Comparison of ENCODE assay signal across 29 mouse cellular contexts in genomic region chr14:85768301-85768700, GRCm38 (mm10).
DNase-seq lines count a peak whose midpoint lies in the region; ATAC-seq and TF ChIP-seq lines count a peak whose summit lies in the region.
"Had no signal": no experiment of that assay in that cellular context is flagged by ENCODE, and none has a peak within 500 bp of the region (broad histone marks: within the 10 kb centered on the region; RNA-seq: fewer than 3 reads in every experiment).

No protein-coding gene starts in this region.

- no peaks in the 10 kb centered on the region for H3K36me3 ChIP-seq in midbrain, embryonic 14.5 days (ENCODE audit: control insufficient read depth, insufficient read depth, low read length)
- no peaks in the 10 kb centered on the region for H3K36me3 ChIP-seq in midbrain, embryonic 10.5 days
- no peaks in the 10 kb centered on the region for H3K36me3 ChIP-seq in neural tube, embryonic 11.5 days (ENCODE audit: control insufficient read depth, insufficient read depth, low read length)
- no peaks in the 10 kb centered on the region for H3K36me3 ChIP-seq in neural tube, embryonic 14.5 days (ENCODE audit: control insufficient read depth, insufficient read depth, low read length)
- H3K36me3 ChIP-seq: embryonic facial prominence, embryonic 13.5 days; embryonic facial prominence, embryonic 15.5 days; forebrain, embryonic 10.5 days; forebrain, embryonic 12.5 days; G1E had no signal

- H3K27me3 ChIP-seq in midbrain, embryonic 14.5 days (ENCODE audit: control insufficient read depth, insufficient read depth, low read length) = no peaks in the 10 kb centered on the region
- no peaks in the 10 kb centered on the region for H3K27me3 ChIP-seq in midbrain, embryonic 10.5 days (ENCODE audit: low read depth, poor library complexity, severe bottlenecking)
- no peaks in the 10 kb centered on the region for H3K27me3 ChIP-seq in neural tube, embryonic 11.5 days (ENCODE audit: control insufficient read depth, insufficient read depth, low read length)
- no peaks in the 10 kb centered on the region for H3K27me3 ChIP-seq in neural tube, embryonic 14.5 days (ENCODE audit: control insufficient read depth, insufficient read depth, low read length)
- H3K27me3 ChIP-seq: CH12.LX; embryonic facial prominence, embryonic 13.5 days; embryonic facial prominence, embryonic 15.5 days; forebrain, embryonic 12.5 days; Patski had no signal

- no peaks in the 10 kb centered on the region for H3K4me1 ChIP-seq in midbrain, embryonic 14.5 days (ENCODE audit: control insufficient read depth, insufficient read depth, low read length)
- no peaks in the 10 kb centered on the region for H3K4me1 ChIP-seq in midbrain, embryonic 10.5 days
- no peaks in the 10 kb centered on the region for H3K4me1 ChIP-seq in neural tube, embryonic 11.5 days (ENCODE audit: control insufficient read depth, insufficient read depth, low read length)
- no peaks in the 10 kb centered on the region for H3K4me1 ChIP-seq in neural tube, embryonic 14.5 days (ENCODE audit: control insufficient read depth, insufficient read depth, low read length)
- H3K4me1 ChIP-seq: embryonic facial prominence, embryonic 13.5 days; embryonic facial prominence, embryonic 15.5 days; forebrain, embryonic 12.5 days had no signal

- H3K4me3 ChIP-seq in midbrain, embryonic 14.5 days (replicated peaks; ENCODE audit: low read depth, low read length) = no peak overlapping the region
- no peak overlapping the region for H3K4me3 ChIP-seq in midbrain, embryonic 10.5 days
- H3K4me3 ChIP-seq in neural tube, embryonic 11.5 days (ENCODE audit: low read depth, low read length) = no peak overlapping the region
- no peak overlapping the region for H3K4me3 ChIP-seq in neural tube, embryonic 14.5 days (ENCODE audit: low read depth, low read length)
- H3K4me3 ChIP-seq in gastrocnemius, adult 2 months = no peak overlapping the region
- H3K4me3 ChIP-seq: embryonic facial prominence, embryonic 13.5 days; embryonic facial prominence, embryonic 15.5 days; erythroblast, embryonic 14.5 days; forebrain, embryonic 10.5 days; forebrain, embryonic 12.5 days had no signal

- no peak overlapping the region for H3K27ac ChIP-seq in midbrain, embryonic 14.5 days (replicated peaks; ENCODE audit: low read depth, low read length)
- no peak overlapping the region for H3K27ac ChIP-seq in midbrain, embryonic 10.5 days (replicated peaks)
- H3K27ac ChIP-seq in neural tube, embryonic 11.5 days (ENCODE audit: low read depth, low read length) = no peak overlapping the region
- no peak overlapping the region for H3K27ac ChIP-seq in neural tube, embryonic 14.5 days (ENCODE audit: low read depth, low read length)
- no peak overlapping the region for H3K27ac ChIP-seq in gastrocnemius, adult 2 months
- H3K27ac ChIP-seq: embryonic facial prominence, embryonic 13.5 days; embryonic facial prominence, embryonic 15.5 days; forebrain, embryonic 10.5 days; forebrain, embryonic 12.5 days had no signal

- intact Hi-C loops in gastrocnemius, adult 2 months (cut with DNase I) = no loop called here

- no peak overlapping the region for H3K9ac ChIP-seq in midbrain, embryonic 14.5 days (replicated peaks; ENCODE audit: low read length)
- no peak overlapping the region for H3K9ac ChIP-seq in neural tube, embryonic 11.5 days (ENCODE audit: low read length)
- no peak overlapping the region for H3K9ac ChIP-seq in neural tube, embryonic 14.5 days (replicated peaks; ENCODE audit: low read depth, low read length)
- H3K9ac ChIP-seq: embryonic facial prominence, embryonic 13.5 days; embryonic facial prominence, embryonic 15.5 days; forebrain, embryonic 12.5 days had no signal

- no peak for TF ChIP-seq POLR2A in brain, embryonic 14.5 days (IDR thresholded peaks at IDR 0.05; ENCODE audit: borderline replicate concordance, extremely low read depth, insufficient read depth, insufficient read length, poor library complexity, severe bottlenecking)

- no peak overlapping the region for H3K4me2 ChIP-seq in midbrain, embryonic 14.5 days (ENCODE audit: low read length)
- no peak overlapping the region for H3K4me2 ChIP-seq in neural tube, embryonic 11.5 days (ENCODE audit: low read depth)
- no peak overlapping the region for H3K4me2 ChIP-seq in neural tube, embryonic 14.5 days (ENCODE audit: low read depth, low read length)
- H3K4me2 ChIP-seq: embryonic facial prominence, embryonic 13.5 days; embryonic facial prominence, embryonic 15.5 days; forebrain, embryonic 12.5 days had no signal

- TF ChIP-seq CTCF in brain, embryonic 14.5 days (IDR thresholded peaks at IDR 0.05; ENCODE audit: borderline replicate concordance, extremely low read depth, insufficient read depth, insufficient read length) = no peak
- no peak for TF ChIP-seq CTCF in gastrocnemius, adult 2 months (IDR thresholded peaks at IDR 0.05)

- peak; percentile 53 for DNase-seq in midbrain, embryonic 14.5 days
- DNase-seq in midbrain, embryonic 10.5 days (ENCODE audit: low spot score) = no peak
- DNase-seq in neural tube, embryonic 11.5 days (ENCODE audit: low spot score) = no peak
- no peak for DNase-seq in neural tube, embryonic 10.5 days (ENCODE audit: extremely low spot score, low spot score)
- DNase-seq in brain, embryonic 14.5 days (ENCODE audit: low read depth) = peak; percentile 25
- no peak for DNase-seq in gastrocnemius, adult 2 months
- DNase-seq: adrenal gland, adult 8-10 months; adrenal gland, postnatal 14 days; adrenal gland, postnatal 36 days; B cell, adult 2 months; cerebellum, adult 11 months; cerebellum, adult 18-20 months; cerebellum, adult 8-10 months; cerebellum, adult 9-11 months; cerebellum, postnatal 14 days; cerebellum, postnatal 36 days; embryo, embryonic 11 days had no signal

- no peak for ATAC-seq in midbrain, embryonic 14.5 days (ENCODE audit: low FRiP score, low TSS enrichment)
- 0 out of 2 replicates have a peak, but pooled peaks have one; percentile 40 for ATAC-seq in neural tube, embryonic 11.5 days (ENCODE audit: insufficient read depth, low FRiP score, low TSS enrichment)
- ATAC-seq in neural tube, embryonic 14.5 days (ENCODE audit: low read depth) = peak; percentile 78; the same call in 1 of the 2 replicates
- ATAC-seq: activated CD4-positive, CD25-positive, alpha-beta regulatory T cell, adult 4 months; CD4-positive, CD25-positive, alpha-beta regulatory T cell, adult 4 months; forebrain, embryonic 14.5 days; Patski had no signal

- H3K9me3 ChIP-seq in midbrain, embryonic 14.5 days (ENCODE audit: control insufficient read depth, low read length) = no peaks in the 10 kb centered on the region
- no peaks in the 10 kb centered on the region for H3K9me3 ChIP-seq in midbrain, embryonic 10.5 days (replicated peaks)
- no peaks in the 10 kb centered on the region for H3K9me3 ChIP-seq in neural tube, embryonic 11.5 days (ENCODE audit: control insufficient read depth, low read length)
- no peaks in the 10 kb centered on the region for H3K9me3 ChIP-seq in neural tube, embryonic 14.5 days (ENCODE audit: control insufficient read depth, low read length)
- H3K9me3 ChIP-seq: embryonic facial prominence, embryonic 13.5 days; embryonic facial prominence, embryonic 15.5 days; forebrain, embryonic 10.5 days; forebrain, embryonic 12.5 days had no signal

- WGBS in midbrain, embryonic 14.5 days = 59% methylated on average over 5 of the region's 5 CpGs
- 90% methylated on average over 5 of the region's 5 CpGs for WGBS in midbrain, embryonic 10.5 days
- WGBS in neural tube, embryonic 11.5 days = 76% methylated on average over 5 of the region's 5 CpGs
- WGBS in neural tube, embryonic 14.5 days = 47% methylated on average over 5 of the region's 5 CpGs

Comparison
In these comparisons a context has a peak if more than half of its experiments do, and no peak if none do; other contexts are left out.
1. DNase-seq: peak in midbrain, embryonic 14.5 days (single experiment) and brain, embryonic 14.5 days (single experiment); none in midbrain, embryonic 10.5 days (single experiment), neural tube, embryonic 11.5 days (single experiment), neural tube, embryonic 10.5 days (single experiment) and gastrocnemius, adult 2 months (single experiment).